Mouse (Mus musculus): ENCODE results near the gene Exoc4. TPM values are rescaled to one million over a fixed set of nuclear protein-coding genes. Genes with fewer than 3 reads are reported as not detected.

Gene Exoc4
- polyA plus RNA-seq, 1 experiment from 2014 or later, result 18.1 TPM

GRCm38 (mm10) chr6:33829261-33829660 lies 580.4 kb downstream of the Exoc4 start:
- no peak overlapping the region for H3K27ac ChIP-seq
- H3K4me3 ChIP-seq (replicated peaks; ENCODE audit: low read depth, low read length), result no peak overlapping the region
- WGBS, result 93% methylated on average over 4 of the region's 4 CpGs
- no peaks in the 10 kb centered on the region for H3K27me3 ChIP-seq (ENCODE audit: insufficient read depth, low read length)
- H3K9ac ChIP-seq (ENCODE audit: low read depth, low read length), result no peak overlapping the region
- no peaks in the 10 kb centered on the region for H3K4me1 ChIP-seq (replicated peaks; ENCODE audit: insufficient read depth, low read length)
- H3K36me3 ChIP-seq (ENCODE audit: insufficient read depth, low read length), result no peaks in the 10 kb centered on the region
- no peak overlapping the region for H3K4me2 ChIP-seq (ENCODE audit: low read length)
- DNase-seq (ENCODE audit: low spot score) (no peak), ATAC-seq (replicated peaks; ENCODE audit: low FRiP score, low read depth) (no peak)
- TF ChIP-seq CTCF (IDR thresholded peaks at IDR 0.05; ENCODE audit: low read depth), result no peak
- no peaks in the 10 kb centered on the region for H3K9me3 ChIP-seq (replicated peaks; ENCODE audit: low read length)

- no peaks in the 10 kb centered on the region for H3K27me3 ChIP-seq (ENCODE audit: insufficient read depth, low read length)
- H3K9ac ChIP-seq (ENCODE audit: low read depth, low read length), result no peak overlapping the region
- H3K9me3 ChIP-seq (replicated peaks; ENCODE audit: low read length), result no peaks in the 10 kb centered on the region
- H3K36me3 ChIP-seq (ENCODE audit: insufficient read depth, low read length), result no peaks in the 10 kb centered on the region
- no peak overlapping the region for H3K4me2 ChIP-seq (ENCODE audit: low read length)
- DNase-seq (ENCODE audit: low spot score), result no peak
- H3K4me3 ChIP-seq (replicated peaks; ENCODE audit: low read depth, low read length), result no peak overlapping the region
- H3K27ac ChIP-seq, result no peak overlapping the region
- no peak for ATAC-seq (replicated peaks; ENCODE audit: low FRiP score, low read depth)
- no peaks in the 10 kb centered on the region for H3K4me1 ChIP-seq (replicated peaks; ENCODE audit: insufficient read depth, low read length)
- no peak for TF ChIP-seq CTCF (IDR thresholded peaks at IDR 0.05; ENCODE audit: low read depth)
- WGBS, result 88% methylated on average over 3 of the region's 3 CpGs
These were observed 582.4 kb downstream of the Exoc4 start for GRCm38 (mm10) chr6:33831276-33831675.

GRCm38 (mm10) chr6:33832978-33833377 lies 584.1 kb downstream of the Exoc4 start:
- H3K4me1 ChIP-seq (replicated peaks; ENCODE audit: insufficient read depth, low read length), result no peaks in the 10 kb centered on the region
- ATAC-seq (replicated peaks; ENCODE audit: low FRiP score, low read depth), result peak; percentile 61; the same call in 1 of the 2 replicates
- H3K9ac ChIP-seq (ENCODE audit: low read depth, low read length), result no peak overlapping the region
- H3K36me3 ChIP-seq (ENCODE audit: insufficient read depth, low read length), result no peaks in the 10 kb centered on the region
- H3K4me2 ChIP-seq (ENCODE audit: low read length), result no peak overlapping the region
- no peaks in the 10 kb centered on the region for H3K27me3 ChIP-seq (ENCODE audit: insufficient read depth, low read length)
- TF ChIP-seq CTCF (IDR thresholded peaks at IDR 0.05; ENCODE audit: low read depth), result no peak
- no peak overlapping the region for H3K4me3 ChIP-seq (replicated peaks; ENCODE audit: low read depth, low read length)
- 50% methylated on average over 4 of the region's 4 CpGs for WGBS
- H3K9me3 ChIP-seq (replicated peaks; ENCODE audit: low read length), result no peaks in the 10 kb centered on the region
- DNase-seq (ENCODE audit: low spot score), result peak; percentile 36
- no peak overlapping the region for H3K27ac ChIP-seq

- H3K9me3 ChIP-seq (replicated peaks; ENCODE audit: low read length), result no peaks in the 10 kb centered on the region
These were observed 587.3 kb downstream of the Exoc4 start for GRCm38 (mm10) chr6:33836048-33836780.

GRCm38 (mm10) chr6:33842901-33843300 lies 594.0 kb downstream of the Exoc4 start:
- H3K27ac ChIP-seq, result no peak overlapping the region
- no peaks in the 10 kb centered on the region for H3K36me3 ChIP-seq (ENCODE audit: insufficient read depth, low read length)
- H3K4me3 ChIP-seq (replicated peaks; ENCODE audit: low read depth, low read length), result no peak overlapping the region
- H3K9me3 ChIP-seq (replicated peaks; ENCODE audit: low read length), result no peaks in the 10 kb centered on the region
- H3K4me2 ChIP-seq (ENCODE audit: low read length), result no peak overlapping the region
- WGBS, result 86% methylated on average over 1 of the region's 1 CpGs
- DNase-seq (ENCODE audit: low spot score) (no peak), ATAC-seq (replicated peaks; ENCODE audit: low FRiP score, low read depth) (no peak)
- no peak for TF ChIP-seq CTCF (IDR thresholded peaks at IDR 0.05; ENCODE audit: low read depth)
- H3K4me1 ChIP-seq (replicated peaks; ENCODE audit: insufficient read depth, low read length), result no peaks in the 10 kb centered on the region
- H3K9ac ChIP-seq (ENCODE audit: low read depth, low read length), result no peak overlapping the region
- no peaks in the 10 kb centered on the region for H3K27me3 ChIP-seq (ENCODE audit: insufficient read depth, low read length)

More at GRCm38 (mm10) chr6:33836048-33836780, 587.3 kb downstream of the Exoc4 start:
- Histone ChIP-seq H3K27me3 (ENCODE audit: insufficient read depth, low read length) (no peaks in the 10 kb centered on the region), H3K36me3 (ENCODE audit: insufficient read depth, low read length) (no peaks in the 10 kb centered on the region), H3K4me3 (replicated peaks; ENCODE audit: low read depth, low read length) (no peak overlapping the region), H3K9ac (ENCODE audit: low read depth, low read length) (no peak overlapping the region), H3K27ac (no peak overlapping the region), H3K4me1 (replicated peaks; ENCODE audit: insufficient read depth, low read length) (no peaks in the 10 kb centered on the region), H3K4me2 (ENCODE audit: low read length) (no peak overlapping the region)
- no peak for ATAC-seq (replicated peaks; ENCODE audit: low FRiP score, low read depth)
- 84% methylated on average over 3 of the region's 3 CpGs for WGBS
- DNase-seq (ENCODE audit: low spot score), result no peak
- TF ChIP-seq CTCF (IDR thresholded peaks at IDR 0.05; ENCODE audit: low read depth), result no peak

- no peak for DNase-seq (ENCODE audit: low spot score)
- Histone ChIP-seq H3K9me3 (replicated peaks; ENCODE audit: low read length) (no peaks in the 10 kb centered on the region), H3K27me3 (ENCODE audit: insufficient read depth, low read length) (no peaks in the 10 kb centered on the region), H3K27ac (no peak overlapping the region), H3K4me1 (replicated peaks; ENCODE audit: insufficient read depth, low read length) (no peaks in the 10 kb centered on the region), H3K4me3 (replicated peaks; ENCODE audit: low read depth, low read length) (no peak overlapping the region), H3K36me3 (ENCODE audit: insufficient read depth, low read length) (no peaks in the 10 kb centered on the region), H3K4me2 (ENCODE audit: low read length) (no peak overlapping the region), H3K9ac (ENCODE audit: low read depth, low read length) (no peak overlapping the region)
- WGBS, result 77% methylated on average over 3 of the region's 3 CpGs
- no peak for TF ChIP-seq CTCF (IDR thresholded peaks at IDR 0.05; ENCODE audit: low read depth)
- ATAC-seq (replicated peaks; ENCODE audit: low FRiP score, low read depth), result no peak
These were observed 610.2 kb downstream of the Exoc4 start for GRCm38 (mm10) chr6:33859049-33859448.

Measured in kidney, postnatal 0 days (tissue).